Mouse (Mus musculus) midbrain, embryonic 11.5 days (tissue): Measurements from ENCODE around the gene Espl1. TPM values are rescaled to one million over a fixed set of nuclear protein-coding genes. Genes with fewer than 3 reads are reported as not detected.

Source experiments
- polyA plus RNA-seq: library from polyadenylated mRNA; unstranded; fragments of >200 nt; fragmentation: Nextera tagmentation; extraction: Ambion mirVana; gene quantifications from 2 replicates; pipeline ENCODE4 v1.2.1, GENCODE M21; 2014

Gene Espl1
- polyA plus RNA-seq, 1 experiment from 2014 or later: 33.3 TPM

Other genes starting within 250 kb of the Espl1 start
- gene Eif4b, start 222.5 kb upstream of the Espl1 start, polyA plus RNA-seq: 106 and 107 TPM in 2 replicates
- 7.5 TPM in 2 replicates for gene Tns2, start 195.9 kb upstream of the Espl1 start, polyA plus RNA-seq
- 9.8 and 10.5 TPM in 2 replicates for gene Spryd3, start 160.0 kb upstream of the Espl1 start, polyA plus RNA-seq
- gene Igfbp6, start 151.9 kb upstream of the Espl1 start, polyA plus RNA-seq: 0.34 and 0.40 TPM in 2 replicates
- not detected in 2 replicates for gene Soat2, start 145.7 kb upstream of the Espl1 start, polyA plus RNA-seq
- 58.9 and 61.1 TPM in 2 replicates for gene Zfp740, start 93.0 kb upstream of the Espl1 start, polyA plus RNA-seq
- 21.9 and 25.9 TPM in 2 replicates for gene Csad, start 91.5 kb upstream of the Espl1 start, polyA plus RNA-seq
- 0.15 and 0.55 TPM in 2 replicates for gene Itgb7, start 64.3 kb upstream of the Espl1 start, polyA plus RNA-seq
- 10.1 and 10.5 TPM in 2 replicates for gene Rarg, start 38.7 kb upstream of the Espl1 start, polyA plus RNA-seq
- gene Gm9918, start 25.7 kb upstream of the Espl1 start, polyA plus RNA-seq: 0.15 and 0.23 TPM in 2 replicates
- 50.8 and 53.0 TPM in 2 replicates for gene Mfsd5, start 16.8 kb upstream of the Espl1 start, polyA plus RNA-seq
- gene Pfdn5, start 29.9 kb downstream of the Espl1 start, polyA plus RNA-seq: 404 and 408 TPM in 2 replicates
- gene Myg1, start 35.4 kb downstream of the Espl1 start, polyA plus RNA-seq: 97.8 and 99.5 TPM in 2 replicates
- 76.5 and 82.5 TPM in 2 replicates for gene Aaas, start 54.5 kb downstream of the Espl1 start, polyA plus RNA-seq
- 0.51 and 0.90 TPM in 2 replicates for gene Sp7, start 70.9 kb downstream of the Espl1 start, polyA plus RNA-seq
- 11.2 and 11.7 TPM in 2 replicates for gene Sp1, start 109.9 kb downstream of the Espl1 start, polyA plus RNA-seq
- 0.37 TPM in 1 of 2 replicates, not detected in the other for gene Amhr2, start 149.1 kb downstream of the Espl1 start, polyA plus RNA-seq
- 92.7 and 110 TPM in 2 replicates for gene Prr13, start 162.8 kb downstream of the Espl1 start, polyA plus RNA-seq
- gene Pcbp2, start 174.3 kb downstream of the Espl1 start, polyA plus RNA-seq: 234 and 255 TPM in 2 replicates
- gene Gm10337, start 207.5 kb downstream of the Espl1 start, polyA plus RNA-seq: 6.7 TPM in 1 of 2 replicates, not detected in the other
- 16.4 and 19.7 TPM in 2 replicates for gene Map3k12, start 220.8 kb downstream of the Espl1 start, polyA plus RNA-seq
- gene Tarbp2, start 221.9 kb downstream of the Espl1 start, polyA plus RNA-seq: 91.2 and 96.6 TPM in 2 replicates
- 0.98 and 1.9 TPM in 2 replicates for gene Npff, start 228.7 kb downstream of the Espl1 start, polyA plus RNA-seq